Mouse (Mus musculus) neural tube, postnatal 0 days (tissue): ENCODE results near the gene Oas3. TPM values are rescaled to one million over a fixed set of nuclear protein-coding genes. Genes with fewer than 3 reads are reported as not detected.

Source experiments
- polyA plus RNA-seq: library from polyadenylated mRNA; unstranded; fragments of >200 nt; fragmentation: Nextera tagmentation; extraction: Ambion mirVana; gene quantifications from 2 replicates; pipeline ENCODE4 v1.2.1, GENCODE M21; 2015

Gene Oas3
- polyA plus RNA-seq = 0.50 and 0.59 TPM in 2 replicates

DNA sequence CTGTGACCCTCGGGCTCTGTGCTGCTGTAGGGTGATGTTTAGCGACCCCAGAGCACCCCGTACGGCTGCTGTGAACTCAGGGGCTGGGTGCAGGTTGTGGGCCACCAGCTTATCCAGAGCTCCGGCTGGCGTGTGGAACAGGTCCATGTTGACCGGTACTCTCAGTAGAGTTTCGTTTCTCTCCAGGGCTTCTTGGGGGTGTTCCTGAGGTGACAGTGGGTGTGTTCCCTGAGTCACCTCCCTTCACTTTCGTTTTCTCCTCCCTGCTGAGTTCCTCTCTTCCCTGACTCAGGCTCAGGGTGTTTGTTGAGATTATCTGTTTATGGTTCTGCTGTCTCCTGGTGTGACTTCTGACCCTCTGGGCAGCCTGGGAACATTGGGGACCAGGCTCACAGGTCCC is at the start of gene Oas3:
TSS of gene Oas3 (minus strand) at position 184 of the 400 bp plus-strand sequence.

DNA sequence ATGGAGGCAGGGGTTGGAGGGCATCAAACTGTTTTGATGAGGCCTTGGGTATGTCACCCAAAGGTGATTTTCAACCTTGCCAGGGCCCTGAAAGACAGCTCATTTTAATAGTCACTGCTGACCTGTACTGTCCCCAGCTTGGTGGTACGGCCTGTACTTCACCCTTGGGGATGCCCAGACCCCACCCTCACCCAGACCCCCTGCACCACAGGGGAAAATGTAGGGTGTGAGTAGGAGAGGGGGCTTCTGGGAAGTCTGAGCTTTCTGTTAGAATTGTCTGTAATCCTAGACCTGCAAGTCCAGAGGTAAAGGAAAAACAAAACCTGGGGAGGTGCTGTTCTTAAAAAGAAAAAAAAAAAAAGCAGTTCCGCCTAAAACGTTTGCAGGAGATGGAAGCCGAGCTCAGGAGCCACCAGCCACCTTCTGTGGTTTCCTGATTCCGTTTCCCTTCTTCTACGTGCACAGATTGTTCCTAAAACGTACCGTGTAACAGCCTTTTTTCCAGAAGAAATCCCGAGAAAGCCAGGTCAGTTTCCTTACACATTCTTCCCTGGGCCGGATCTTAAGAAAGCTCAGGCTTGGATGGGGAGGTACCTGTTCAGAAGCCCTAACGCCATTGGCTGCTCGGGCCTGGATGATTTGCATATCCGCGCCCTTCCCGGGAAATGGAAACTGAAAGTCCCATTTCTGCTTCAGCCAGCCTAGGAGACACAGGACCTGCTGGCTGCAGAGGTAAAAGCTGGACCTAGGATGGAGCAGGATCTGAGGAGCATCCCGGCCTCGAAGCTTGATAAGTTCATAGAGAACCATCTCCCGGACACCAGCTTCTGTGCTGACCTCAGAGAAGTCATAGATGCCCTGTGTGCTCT is 34.7 kb upstream of the Oas3 start, which contains the start of gene Oas1c:
TSS of gene Oas1c (minus strand) at position 564 of the 869 bp plus-strand sequence.

GRCm38 (mm10) chr5:120795480-120796034 is 18.1 kb upstream of the Oas3 start, which contains the start of gene Oas1e:
Oas1e (minus strand) TSS chr5:120795530.

DNA sequence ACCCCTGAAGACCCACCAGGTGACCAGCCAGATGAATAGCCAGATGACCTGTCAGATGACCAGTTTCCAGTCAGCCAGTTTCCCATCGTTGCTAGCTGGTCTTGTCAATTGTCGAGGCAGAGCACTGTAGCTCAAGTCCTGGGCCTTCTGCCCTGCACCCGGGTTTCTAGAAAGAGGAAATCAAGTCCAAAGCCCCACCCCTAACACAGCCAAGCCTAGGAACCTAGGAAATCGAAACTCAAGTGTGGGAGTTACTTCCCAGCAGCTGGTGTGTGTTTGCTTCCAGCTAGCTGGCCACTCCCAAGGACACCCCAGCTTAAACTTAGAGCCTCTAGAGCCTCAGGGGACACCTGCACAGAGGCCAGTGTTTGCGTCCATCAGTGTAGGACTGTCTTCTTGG is 27.8 kb downstream of the Oas3 start, which contains the start of gene Oas2:
TSS of gene Oas2 (minus strand) at position 166 of the 400 bp plus-strand sequence.

DNA sequence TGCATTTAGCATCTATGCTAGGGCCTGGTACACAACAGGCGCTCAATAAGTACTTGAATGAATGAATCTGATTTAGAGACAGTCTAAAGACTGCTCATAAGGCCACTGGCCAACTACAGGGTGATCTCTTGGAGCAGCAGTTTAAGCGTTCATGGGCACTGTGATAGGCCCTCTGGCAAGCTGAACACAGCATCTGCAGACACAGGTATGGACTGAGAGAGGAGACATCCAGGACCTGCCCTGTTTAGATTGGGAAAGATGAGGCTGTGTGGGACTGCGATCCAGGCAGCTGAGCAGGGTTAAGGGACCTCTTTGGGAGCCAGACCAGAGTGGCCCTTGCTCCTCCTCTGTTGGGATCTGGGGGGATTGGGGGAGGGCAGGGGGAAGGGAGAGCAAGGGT is 65.6 kb downstream of the Oas3 start, which contains the start of gene Dtx1:
TSS of gene Dtx1 (minus strand) at position 101 of the 400 bp plus-strand sequence.

Other genes with a start within 250 kb of the Oas3 start
- 21.8 and 23.6 TPM in 2 replicates for gene Tpcn1, start 189.0 kb downstream of the Oas3 start, polyA plus RNA-seq
- 1.1 and 1.2 TPM in 2 replicates for gene Iqcd, start 188.6 kb downstream of the Oas3 start, polyA plus RNA-seq
- 34.9 and 36.0 TPM in 2 replicates for gene Rita1, start 165.1 kb downstream of the Oas3 start, polyA plus RNA-seq
- 26.9 and 28.1 TPM in 2 replicates for gene Ddx54, start 164.9 kb downstream of the Oas3 start, polyA plus RNA-seq
- gene Cfap73, start 143.4 kb downstream of the Oas3 start, polyA plus RNA-seq = 1.0 and 1.2 TPM in 2 replicates
- gene Rasal1, start 128.8 kb downstream of the Oas3 start, polyA plus RNA-seq = 1.5 and 2.8 TPM in 2 replicates
- gene Dtx1, start 65.7 kb downstream of the Oas3 start, polyA plus RNA-seq = 61.0 and 64.5 TPM in 2 replicates
- gene Oas2, start 27.8 kb downstream of the Oas3 start, polyA plus RNA-seq = 0.48 and 0.66 TPM in 2 replicates
- 0.28 and 0.41 TPM in 2 replicates for gene Oas1e, start 17.9 kb upstream of the Oas3 start, polyA plus RNA-seq
- gene Oas1c, start 34.9 kb upstream of the Oas3 start, polyA plus RNA-seq = 0.42 and 0.83 TPM in 2 replicates
- not detected in 2 replicates for gene Oas1f, start 69.7 kb upstream of the Oas3 start, polyA plus RNA-seq
- not detected in 2 replicates for gene Oas1h, start 83.8 kb upstream of the Oas3 start, polyA plus RNA-seq
- 0.19 and 0.68 TPM in 2 replicates for gene Oas1g, start 110.0 kb upstream of the Oas3 start, polyA plus RNA-seq
- 1.9 and 2.8 TPM in 2 replicates for gene Oas1a, start 129.9 kb upstream of the Oas3 start, polyA plus RNA-seq
- gene Oas1d, start 136.9 kb upstream of the Oas3 start, polyA plus RNA-seq = 0.18 and 0.22 TPM in 2 replicates
- 34.4 and 41.8 TPM in 2 replicates for gene Rph3a, start 232.4 kb upstream of the Oas3 start, polyA plus RNA-seq